Mouse (Mus musculus) E14TG2a.4 (cell line): ENCODE data around the gene Clasrp.

Experiments used
- CTCF ChIP-seq: conservative IDR thresholded peaks from 2 replicates; pipeline ENCODE4 v1.5.1; 2014; ENCODE audit warnings: low read length
- POU5F1 ChIP-seq: IDR thresholded peaks from 2 replicates; pipeline ENCODE4 v1.6.1; 2014; ENCODE audit warnings: low read length, borderline replicate concordance

- TF ChIP-seq CTCF: no peak
- no peak for TF ChIP-seq POU5F1
Observed at GRCm38 (mm10) chr7:19603849-19604605, at the start of gene Clasrp.
